10 mouse cellular contexts compared by ENCODE assay signal in genomic region chr4:129709486-129710129, GRCm38 (mm10). TPM values are rescaled to one million over a fixed set of nuclear protein-coding genes. Genes with fewer than 3 reads are reported as not detected.
DNase-seq lines count a peak whose midpoint lies in the region; ATAC-seq and TF ChIP-seq lines count a peak whose summit lies in the region.
"Had no signal": no experiment of that assay in that cellular context is flagged by ENCODE, and none has a peak within 500 bp of the region (broad histone marks: within the 10 kb centered on the region; RNA-seq: fewer than 3 reads in every experiment).

No protein-coding gene starts in this region.

- TF ChIP-seq CTCF in left cerebral cortex, adult 2 months (IDR thresholded peaks at IDR 0.05) = no peak

- H3K36me3 ChIP-seq in forebrain, embryonic 14.5 days (ENCODE audit: control insufficient read depth, insufficient read depth, low read length) = peaks cover 82% of the 10 kb centered on the region
- H3K36me3 ChIP-seq in midbrain, embryonic 16.5 days (ENCODE audit: control insufficient read depth, insufficient read depth, low read length) = peaks cover 33% of the 10 kb centered on the region

- no peaks in the 10 kb centered on the region for H3K27me3 ChIP-seq in forebrain, embryonic 14.5 days (replicated peaks; ENCODE audit: control insufficient read depth, insufficient read depth, low read length)
- no peaks in the 10 kb centered on the region for H3K27me3 ChIP-seq in midbrain, embryonic 16.5 days (ENCODE audit: control insufficient read depth, insufficient read depth, low read depth, low read length)
- H3K27me3 ChIP-seq: kidney, embryonic 15.5 days; Patski had no signal

- ATAC-seq in forebrain, embryonic 14.5 days = peak; percentile 70
- peak; percentile 76 for ATAC-seq in midbrain, embryonic 16.5 days
- ATAC-seq: Patski had no signal

- 68% methylated on average over 8 of the region's 8 CpGs for WGBS in forebrain, embryonic 14.5 days
- 35% methylated on average over 8 of the region's 8 CpGs for WGBS in midbrain, embryonic 16.5 days

- DNase-seq in gastrocnemius, postnatal 14 days = peak; percentile 40
- DNase-seq in gastrocnemius, adult 8-10 months (ENCODE audit: low spot score in 2 of 2) = no peak
- no peak for DNase-seq in left cerebral cortex, adult 2 months (ENCODE audit: extremely low spot score in 1 of 2, low spot score in 2 of 2)
- no peak for DNase-seq in left cerebral cortex, adult 9 months (ENCODE audit: low spot score in 2 of 2)
- DNase-seq in forebrain, embryonic 14.5 days (ENCODE audit: low spot score) = peak; percentile 76
- DNase-seq in urinary bladder, postnatal 4 days (ENCODE audit: low spot score in 2 of 2) = no peak
- DNase-seq in adipocyte (ENCODE audit: low spot score) = no peak

- no peak overlapping the region for H3K9ac ChIP-seq in forebrain, embryonic 14.5 days (ENCODE audit: low read length)
- H3K9ac ChIP-seq in midbrain, embryonic 16.5 days (ENCODE audit: low read depth, low read length) = 0 out of 2 replicates have a peak overlapping the region, but pooled peaks have one; percentile 26
- H3K9ac ChIP-seq: kidney, embryonic 15.5 days had no signal

- H3K27ac ChIP-seq in left cerebral cortex, adult 2 months = peak overlapping the region; percentile 42; the same call in 1 of the 2 replicates
- peak overlapping the region; percentile 65 for H3K27ac ChIP-seq in forebrain, embryonic 14.5 days (ENCODE audit: low read depth, low read length)
- H3K27ac ChIP-seq in midbrain, embryonic 16.5 days (ENCODE audit: low read length) = peak overlapping the region; percentile 72
- H3K27ac ChIP-seq: kidney, embryonic 15.5 days had no signal

- intact Hi-C loops in gastrocnemius, postnatal 14 days (cut with DNase I; ENCODE audit: low total_unique reads) = loop anchor here (10.0 kb wide), 2 partner anchors 75 to 225 kb away; no protein-coding TSS in a partner anchor
- intact Hi-C loops in left cerebral cortex, adult 2 months (cut with DNase I) = no loop called here

- H3K4me3 ChIP-seq in left cerebral cortex, adult 2 months = no peak overlapping the region
- no peak overlapping the region for H3K4me3 ChIP-seq in forebrain, embryonic 14.5 days (ENCODE audit: low read depth, low read length)
- H3K4me3 ChIP-seq in midbrain, embryonic 16.5 days (ENCODE audit: low read depth, low read length) = no peak overlapping the region
- H3K4me3 ChIP-seq: kidney, embryonic 15.5 days had no signal

- no peak overlapping the region for H3K4me2 ChIP-seq in forebrain, embryonic 14.5 days (ENCODE audit: low read length)
- no peak overlapping the region for H3K4me2 ChIP-seq in midbrain, embryonic 16.5 days (ENCODE audit: low read length)
- H3K4me2 ChIP-seq: kidney, embryonic 15.5 days had no signal

- no peaks in the 10 kb centered on the region for H3K9me3 ChIP-seq in forebrain, embryonic 14.5 days (replicated peaks; ENCODE audit: control insufficient read depth, low read length)
- no peaks in the 10 kb centered on the region for H3K9me3 ChIP-seq in midbrain, embryonic 16.5 days (replicated peaks; ENCODE audit: control insufficient read depth, low read length, poor library complexity, severe bottlenecking)
- H3K9me3 ChIP-seq: kidney, embryonic 15.5 days had no signal

- no peaks in the 10 kb centered on the region; the same call in 1 of the 2 replicates for H3K4me1 ChIP-seq in forebrain, embryonic 14.5 days (ENCODE audit: control insufficient read depth, insufficient read depth, low read length)
- H3K4me1 ChIP-seq in midbrain, embryonic 16.5 days (ENCODE audit: control insufficient read depth, insufficient read depth, low read length) = peaks cover 9% of the 10 kb centered on the region; the same call in 1 of the 2 replicates
- H3K4me1 ChIP-seq: kidney, embryonic 15.5 days had no signal

RNA-seq across cellular contexts. Expression of gene Tmem39b, which starts 13.0 kb away (rescaled TPM):
- total RNA-seq in gastrocnemius, postnatal 14 days (2021) = 1 to 10 TPM; 1.9 to 3.7 TPM
- total RNA-seq in gastrocnemius, adult 8-10 months (2022) = 1 to 10 TPM; 1.8 to 4.9 (median 3.3) TPM
- 10 to 100 TPM; 14.5 to 14.9 TPM for total RNA-seq in left cerebral cortex, adult 2 months (2021)
- 42.0 and 47.4 TPM in 2 replicates for polyA plus RNA-seq in forebrain, embryonic 14.5 days (2014; fragmentation: Nextera tagmentation; extraction: Ambion mirVana)
- 16.8 and 18.2 TPM in 2 replicates for polyA plus RNA-seq in midbrain, embryonic 16.5 days (2015; fragmentation: Nextera tagmentation; extraction: Ambion mirVana)

RNA-seq across cellular contexts. Expression of gene Khdrbs1, which starts 32.5 kb away (rescaled TPM):
- 10 to 100 TPM; 31.7 to 34.7 TPM for total RNA-seq in gastrocnemius, postnatal 14 days (2021)
- total RNA-seq in gastrocnemius, adult 8-10 months (2022) = 10 to 100 TPM; 20.2 to 24.6 (median 23.2) TPM
- 10 to 100 TPM; 89.7 to 92.6 TPM for total RNA-seq in left cerebral cortex, adult 2 months (2021)
- polyA plus RNA-seq in forebrain, embryonic 14.5 days (2014; fragmentation: Nextera tagmentation; extraction: Ambion mirVana) = 133 and 136 TPM in 2 replicates
- polyA plus RNA-seq in midbrain, embryonic 16.5 days (2015; fragmentation: Nextera tagmentation; extraction: Ambion mirVana) = 116 and 132 TPM in 2 replicates

RNA-seq across cellular contexts. Expression of gene Kpna6, which starts 37.0 kb away (rescaled TPM):
- 10 to 100 TPM; 62.8 to 64.2 TPM for total RNA-seq in gastrocnemius, postnatal 14 days (2021)
- 10 to 100 TPM; 69.1 to 77.9 (median 76.0) TPM for total RNA-seq in gastrocnemius, adult 8-10 months (2022)
- total RNA-seq in left cerebral cortex, adult 2 months (2021) = 10 to 100 TPM; 84.2 to 94.0 TPM
- 16.5 TPM in 2 replicates for polyA plus RNA-seq in forebrain, embryonic 14.5 days (2014; fragmentation: Nextera tagmentation; extraction: Ambion mirVana)
- 18.6 and 19.3 TPM in 2 replicates for polyA plus RNA-seq in midbrain, embryonic 16.5 days (2015; fragmentation: Nextera tagmentation; extraction: Ambion mirVana)

Comparison
In these comparisons a context has a peak if more than half of its experiments do, and no peak if none do; other contexts are left out.
1. DNase-seq: peak in gastrocnemius, postnatal 14 days (single experiment) and forebrain, embryonic 14.5 days (single experiment); none in gastrocnemius, adult 8-10 months (0 of 2), left cerebral cortex, adult 2 months (0 of 2), left cerebral cortex, adult 9 months (0 of 2), urinary bladder, postnatal 4 days (0 of 2) and adipocyte (single experiment).
2. Peak in every context shown above with its lines, with median percentiles within 50 percentile points of each other: H3K27ac ChIP-seq.